35 mouse cellular contexts compared by ENCODE assay signal in genomic region chr4:143194328-143194727, GRCm38 (mm10).
"Had no signal": no experiment of that assay in that cellular context is flagged by ENCODE, and none has a peak within 500 bp of the region (broad histone marks: within the 10 kb centered on the region; RNA-seq: fewer than 3 reads in every experiment).

No protein-coding gene starts in this region.

- H3K4me2 ChIP-seq: heart, embryonic 11.5 days; heart, embryonic 12.5 days; heart, embryonic 13.5 days; heart, embryonic 15.5 days; hindbrain, embryonic 12.5 days; hindbrain, embryonic 13.5 days; hindbrain, embryonic 14.5 days; hindbrain, embryonic 15.5 days; intestine, embryonic 15.5 days; kidney, embryonic 15.5 days had no signal

- H3K4me1 ChIP-seq: hindbrain, embryonic 12.5 days; hindbrain, embryonic 15.5 days had no signal

- H3K36me3 ChIP-seq: heart, embryonic 10.5 days; heart, embryonic 12.5 days; heart, embryonic 13.5 days; heart, embryonic 15.5 days; hindbrain, embryonic 10.5 days; hindbrain, embryonic 12.5 days; hindbrain, embryonic 13.5 days; hindbrain, embryonic 15.5 days; intestine, embryonic 15.5 days; kidney, embryonic 15.5 days had no signal

- H3K27ac ChIP-seq: heart, adult 2 months; heart, embryonic 10.5 days; heart, embryonic 13.5 days; heart, embryonic 15.5 days; hindbrain, embryonic 10.5 days; hindbrain, embryonic 12.5 days; hindbrain, embryonic 13.5 days; hindbrain, embryonic 14.5 days; hindbrain, embryonic 15.5 days; hindbrain, postnatal 0 days; intestine, embryonic 15.5 days; kidney, embryonic 15.5 days; kidney, postnatal 0 days; layer of hippocampus, adult 2 months had no signal

- H3K9me3 ChIP-seq: heart, embryonic 10.5 days; heart, embryonic 12.5 days; heart, embryonic 13.5 days; heart, embryonic 15.5 days; hindbrain, embryonic 10.5 days; hindbrain, embryonic 12.5 days; hindbrain, embryonic 13.5 days; hindbrain, embryonic 15.5 days; intestine, embryonic 15.5 days; kidney, embryonic 15.5 days had no signal

- H3K27me3 ChIP-seq: heart, embryonic 12.5 days; heart, embryonic 13.5 days; heart, embryonic 15.5 days; hindbrain, embryonic 12.5 days; hindbrain, embryonic 13.5 days; hindbrain, embryonic 15.5 days; intestine, embryonic 15.5 days; kidney, embryonic 15.5 days had no signal

- ATAC-seq: hindbrain, embryonic 16.5 days; hindbrain, postnatal 0 days; inflammation-experienced regulatory T-cells, adult 6 months; intestine, embryonic 15.5 days; intestine, embryonic 16.5 days had no signal

- DNase-seq: heart, adult 2 months; heart, postnatal 10 days; heart, postnatal 14 days; heart, postnatal 36 days; heart, postnatal 4 days; kidney, adult 11 months; kidney, adult 18-20 months; kidney, adult 2 months; kidney, adult 8-10 months; kidney, adult 9 months; kidney, postnatal 10 days; kidney, postnatal 14 days; kidney, postnatal 25 days; kidney, postnatal 36 days; kidney, postnatal 4 days; layer of hippocampus, adult 9-11 months; layer of hippocampus, postnatal 36 days had no signal

- H3K4me3 ChIP-seq: heart, adult 2 months; heart, embryonic 10.5 days; heart, embryonic 12.5 days; heart, embryonic 13.5 days; heart, embryonic 15.5 days; hindbrain, embryonic 10.5 days; hindbrain, embryonic 12.5 days; hindbrain, embryonic 13.5 days; hindbrain, embryonic 15.5 days; intestine, embryonic 15.5 days; kidney, embryonic 15.5 days; layer of hippocampus, adult 2 months had no signal

- H3K9ac ChIP-seq: heart, embryonic 12.5 days; heart, embryonic 13.5 days; heart, embryonic 15.5 days; hindbrain, embryonic 12.5 days; hindbrain, embryonic 13.5 days; hindbrain, embryonic 14.5 days; hindbrain, embryonic 15.5 days; intestine, embryonic 15.5 days; kidney, embryonic 15.5 days had no signal
